Mouse (Mus musculus): ENCODE measurements at regions not wholly inside any gene's neighbourhood (a gene's known extent, or its start where the extent isn't known, plus 50 kb on each side); places are given as distances from the start of the nearest gene placed in this dataset.

GRCm38 (mm10) chr13:30484527-30485185, 60.5 kb downstream of the Uqcrfs1 start:
- 0 out of 2 replicates have a peak, but pooled peaks cover 7% of the 10 kb centered on the region for H3K9me3 ChIP-seq (ENCODE audit: control insufficient read depth, low read length)
- H3K9ac ChIP-seq (ENCODE audit: low read depth, low read length, severe bottlenecking): no peak overlapping the region
- ATAC-seq (ENCODE audit: low FRiP score, low read depth) (peak; percentile 50; the same call in 1 of the 2 replicates), DNase-seq (ENCODE audit: low spot score) (peak; percentile 35)
- H3K4me1 ChIP-seq (ENCODE audit: control insufficient read depth, insufficient read depth, low read length): peaks cover 4% of the 10 kb centered on the region; the same call in 1 of the 2 replicates
- H3K36me3 ChIP-seq (ENCODE audit: control insufficient read depth, insufficient read depth, low read length): no peaks in the 10 kb centered on the region
- WGBS: 27% methylated on average over 13 of the region's 13 CpGs
- TF ChIP-seq POLR2A (IDR thresholded peaks at IDR 0.05; ENCODE audit: borderline replicate concordance, extremely low read depth, insufficient read depth, insufficient read length): no peak
- no peaks in the 10 kb centered on the region for H3K27me3 ChIP-seq (ENCODE audit: control insufficient read depth, insufficient read depth, low read length)
- no peak overlapping the region for H3K4me3 ChIP-seq (replicated peaks; ENCODE audit: low read length)
- peak overlapping the region; percentile 55 for H3K27ac ChIP-seq (replicated peaks; ENCODE audit: low read depth, low read length)
- H3K4me2 ChIP-seq (replicated peaks; ENCODE audit: low read depth, low read length, severe bottlenecking): peak overlapping the region; percentile 5; the same call in 1 of the 2 replicates

- ATAC-seq (ENCODE audit: low FRiP score, low read depth): no peak
- 42% methylated on average over 6 of the region's 6 CpGs for WGBS
- Histone ChIP-seq H3K4me2 (replicated peaks; ENCODE audit: low read depth, low read length, severe bottlenecking) (no peak overlapping the region), H3K9me3 (ENCODE audit: control insufficient read depth, low read length) (0 out of 2 replicates have a peak, but pooled peaks cover 10% of the 10 kb centered on the region), H3K9ac (ENCODE audit: low read depth, low read length, severe bottlenecking) (no peak overlapping the region), H3K36me3 (ENCODE audit: control insufficient read depth, insufficient read depth, low read length) (no peaks in the 10 kb centered on the region), H3K4me1 (ENCODE audit: control insufficient read depth, insufficient read depth, low read length) (peaks cover under 1% of the 10 kb centered on the region; the same call in 1 of the 2 replicates), H3K27ac (replicated peaks; ENCODE audit: low read depth, low read length) (no peak overlapping the region), H3K4me3 (replicated peaks; ENCODE audit: low read length) (no peak overlapping the region), H3K27me3 (ENCODE audit: control insufficient read depth, insufficient read depth, low read length) (no peaks in the 10 kb centered on the region)
- DNase-seq (ENCODE audit: low spot score): no peak
- no peak for TF ChIP-seq POLR2A (IDR thresholded peaks at IDR 0.05; ENCODE audit: borderline replicate concordance, extremely low read depth, insufficient read depth, insufficient read length)
Measured at GRCm38 (mm10) chr13:30479128-30479666, 66.0 kb downstream of the Uqcrfs1 start.

GRCm38 (mm10) chr13:30478556-30478955, 66.6 kb downstream of the Uqcrfs1 start:
- 41% methylated on average over 2 of the region's 2 CpGs for WGBS
- Histone ChIP-seq H3K9ac (ENCODE audit: low read depth, low read length, severe bottlenecking) (no peak overlapping the region), H3K4me1 (ENCODE audit: control insufficient read depth, insufficient read depth, low read length) (no peaks in the 10 kb centered on the region), H3K4me3 (replicated peaks; ENCODE audit: low read length) (no peak overlapping the region), H3K9me3 (ENCODE audit: control insufficient read depth, low read length) (0 out of 2 replicates have a peak, but pooled peaks cover 10% of the 10 kb centered on the region), H3K4me2 (replicated peaks; ENCODE audit: low read depth, low read length, severe bottlenecking) (no peak overlapping the region), H3K27me3 (ENCODE audit: control insufficient read depth, insufficient read depth, low read length) (no peaks in the 10 kb centered on the region), H3K27ac (replicated peaks; ENCODE audit: low read depth, low read length) (no peak overlapping the region), H3K36me3 (ENCODE audit: control insufficient read depth, insufficient read depth, low read length) (no peaks in the 10 kb centered on the region)
- DNase-seq (ENCODE audit: low spot score) (no peak), ATAC-seq (ENCODE audit: low FRiP score, low read depth) (no peak)
- TF ChIP-seq POLR2A (IDR thresholded peaks at IDR 0.05; ENCODE audit: borderline replicate concordance, extremely low read depth, insufficient read depth, insufficient read length): no peak

GRCm38 (mm10) chr13:30471300-30471699, 73.9 kb downstream of the Uqcrfs1 start:
- no peak for ATAC-seq (ENCODE audit: low FRiP score, low read depth)
- DNase-seq (ENCODE audit: low spot score): peak; percentile 30
- no peaks in the 10 kb centered on the region for H3K9me3 ChIP-seq (ENCODE audit: control insufficient read depth, low read length)
- no peak overlapping the region for H3K9ac ChIP-seq (ENCODE audit: low read depth, low read length, severe bottlenecking)
- H3K4me2 ChIP-seq (replicated peaks; ENCODE audit: low read depth, low read length, severe bottlenecking): no peak overlapping the region
- TF ChIP-seq POLR2A (IDR thresholded peaks at IDR 0.05; ENCODE audit: borderline replicate concordance, extremely low read depth, insufficient read depth, insufficient read length): no peak
- 76% methylated on average over 5 of the region's 5 CpGs for WGBS
- H3K27me3 ChIP-seq (ENCODE audit: control insufficient read depth, insufficient read depth, low read length): no peaks in the 10 kb centered on the region
- no peaks in the 10 kb centered on the region for H3K36me3 ChIP-seq (ENCODE audit: control insufficient read depth, insufficient read depth, low read length)
- H3K4me3 ChIP-seq (replicated peaks; ENCODE audit: low read length): no peak overlapping the region
- no peaks in the 10 kb centered on the region for H3K4me1 ChIP-seq (ENCODE audit: control insufficient read depth, insufficient read depth, low read length)
- no peak overlapping the region for H3K27ac ChIP-seq (replicated peaks; ENCODE audit: low read depth, low read length)

DNA sequence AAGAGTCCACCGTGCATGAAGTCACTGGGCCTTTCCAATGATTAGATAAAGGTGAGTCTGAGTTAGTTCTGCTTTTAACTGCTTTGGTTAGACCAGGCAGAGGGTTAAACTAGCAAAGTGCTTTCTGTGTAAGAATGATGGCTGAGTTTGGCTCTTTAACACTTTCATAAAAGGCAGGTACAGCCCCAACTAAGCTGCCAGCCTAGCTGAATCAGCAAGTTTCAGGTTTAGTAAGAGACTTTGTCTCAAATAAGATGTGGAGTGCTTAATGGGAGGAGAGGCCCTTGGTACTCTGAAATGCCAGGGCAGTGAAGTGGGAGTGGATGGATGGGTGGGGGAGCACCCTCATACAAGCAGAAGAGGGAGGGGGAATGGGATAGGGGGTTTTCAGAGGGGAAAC, 78.1 kb downstream of the Uqcrfs1 start:
- no peak for TF ChIP-seq POLR2A (IDR thresholded peaks at IDR 0.05; ENCODE audit: borderline replicate concordance, extremely low read depth, insufficient read depth, insufficient read length)
- Histone ChIP-seq H3K9ac (ENCODE audit: low read depth, low read length, severe bottlenecking) (no peak overlapping the region), H3K27me3 (ENCODE audit: control insufficient read depth, insufficient read depth, low read length) (no peaks in the 10 kb centered on the region), H3K9me3 (ENCODE audit: control insufficient read depth, low read length) (no peaks in the 10 kb centered on the region), H3K4me2 (replicated peaks; ENCODE audit: low read depth, low read length, severe bottlenecking) (no peak overlapping the region), H3K36me3 (ENCODE audit: control insufficient read depth, insufficient read depth, low read length) (no peaks in the 10 kb centered on the region), H3K4me1 (ENCODE audit: control insufficient read depth, insufficient read depth, low read length) (no peaks in the 10 kb centered on the region), H3K4me3 (replicated peaks; ENCODE audit: low read length) (no peak overlapping the region), H3K27ac (replicated peaks; ENCODE audit: low read depth, low read length) (no peak overlapping the region)
- ATAC-seq (ENCODE audit: low FRiP score, low read depth) (no peak), DNase-seq (ENCODE audit: low spot score) (no peak)
- 71% methylated on average over 1 of the region's 1 CpGs for whole genome bisulfite sequencing
